Mouse (Mus musculus) megakaryocyte progenitor cell, adult 5-6 weeks (primary cell): Measurements from ENCODE around the gene Notch2. TPM values are rescaled to one million over a fixed set of nuclear protein-coding genes. Genes with fewer than 3 reads are reported as not detected.
A peak's percentile ranks its signal among the peaks of the same experiment; 100 is the strongest.

Experiments used
- ATAC-seq: replicated peaks from 2 replicates; pipeline ENCODE4 v1.8.0; 2016; ENCODE audit warnings: mild to moderate bottlenecking, moderate TSS enrichment, inconsistent platforms; ENCODE audit not compliant: poor library complexity
- total RNA-seq, 2 experiments: library from RNA; stranded (forward) in 1 of 2; stranded (reverse) in 1 of 2; fragments of 157-497, 149-512 nt in 1 of 2; fragments of 200-1000 nt in 1 of 2; gene quantifications; 2 replicates each; pipeline versions ENCODE4 v1.2.3 to v1.2.4; 2015 to 2017

The Notch2 gene
- total RNA-seq, 2 experiments from 2014 or later = 21.8 to 23.5 TPM

- peak; percentile 66 for ATAC-seq
Observed at GRCm38 (mm10) chr3:97993920-97994545, 19.3 kb upstream of the Notch2 start.

GRCm38 (mm10) chr3:97994818-97995217 is 18.5 kb upstream of the Notch2 start:
- peak; percentile 50 for ATAC-seq

DNA sequence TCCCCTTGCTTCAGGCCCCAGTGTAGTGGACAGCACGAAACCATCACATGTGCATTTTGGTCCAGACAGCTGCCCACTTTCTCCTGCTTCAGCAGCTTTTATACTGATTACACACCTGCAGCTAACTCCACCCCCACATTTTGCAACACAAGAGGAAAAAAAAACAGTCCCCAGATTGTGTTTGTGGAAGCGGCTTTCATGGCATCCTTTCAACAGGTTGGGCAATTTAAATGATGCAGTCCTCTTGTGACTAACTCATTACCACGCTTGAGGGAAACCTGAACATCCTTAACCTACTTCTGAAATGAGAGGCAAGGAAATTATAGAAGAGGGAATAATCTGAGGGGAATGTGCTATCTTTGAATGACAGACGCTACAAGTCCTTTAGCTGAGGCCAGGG is 15.0 kb upstream of the Notch2 start:
- peak; percentile 26 for ATAC-seq

GRCm38 (mm10) chr3:98003558-98003957 is 9.8 kb upstream of the Notch2 start:
- ATAC-seq = peak; percentile 64

DNA sequence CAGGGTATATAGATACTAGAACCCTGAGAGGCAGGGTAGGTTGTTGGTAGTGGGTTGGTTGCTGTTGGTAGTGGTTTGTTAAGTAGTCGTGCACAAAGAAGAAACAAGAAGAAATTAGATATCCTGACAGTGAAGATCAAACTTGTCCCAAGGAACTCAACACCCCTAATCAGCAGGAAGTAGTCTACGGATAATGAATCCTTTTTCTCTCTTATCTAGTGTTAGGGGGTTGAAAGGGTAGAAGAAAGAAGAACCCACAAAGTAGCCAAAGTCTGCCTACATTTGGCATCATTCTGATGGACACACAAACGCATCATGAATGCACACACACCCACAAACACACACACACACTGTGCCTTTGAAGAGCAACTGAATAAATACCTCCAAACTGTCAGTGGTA is 9.1 kb upstream of the Notch2 start:
- no peak for ATAC-seq

GRCm38 (mm10) chr3:98005306-98005705 is 8.0 kb upstream of the Notch2 start:
- peak; percentile 54 for ATAC-seq

DNA sequence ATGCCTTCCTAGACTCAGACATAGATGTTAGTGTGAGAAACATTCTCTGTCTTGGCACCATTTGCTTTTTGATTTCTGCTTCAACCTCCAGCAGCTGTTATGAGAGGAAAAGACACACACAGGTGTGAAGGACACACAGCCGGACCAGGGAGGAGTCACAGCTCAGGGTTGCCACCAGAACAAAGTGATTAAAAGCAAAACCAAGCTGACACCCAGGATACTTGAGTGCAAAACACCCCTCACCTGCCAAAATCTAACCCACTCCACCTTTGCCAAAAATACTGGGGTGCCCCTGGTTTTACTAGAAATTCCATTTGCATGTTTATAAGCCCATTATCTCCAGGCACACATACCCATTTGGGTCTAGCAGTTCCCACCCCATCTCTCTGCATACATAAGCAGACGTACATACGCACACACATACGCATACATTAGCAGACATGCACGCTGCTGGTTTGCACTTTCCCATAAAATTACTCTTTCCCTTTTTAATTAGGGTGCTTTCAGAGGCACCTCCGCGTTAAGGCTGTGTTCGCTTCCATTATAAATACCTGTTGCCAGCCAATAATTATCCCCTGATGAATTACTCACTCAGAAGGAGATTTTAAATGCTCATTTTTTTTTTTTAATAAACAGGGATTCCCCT is 7.2 kb upstream of the Notch2 start:
- no peak for ATAC-seq

- ATAC-seq = no peak
Observed at GRCm38 (mm10) chr3:98006973-98007372, 6.4 kb upstream of the Notch2 start.

- no peak for ATAC-seq
Observed at GRCm38 (mm10) chr3:98008143-98008542, 5.2 kb upstream of the Notch2 start.

DNA sequence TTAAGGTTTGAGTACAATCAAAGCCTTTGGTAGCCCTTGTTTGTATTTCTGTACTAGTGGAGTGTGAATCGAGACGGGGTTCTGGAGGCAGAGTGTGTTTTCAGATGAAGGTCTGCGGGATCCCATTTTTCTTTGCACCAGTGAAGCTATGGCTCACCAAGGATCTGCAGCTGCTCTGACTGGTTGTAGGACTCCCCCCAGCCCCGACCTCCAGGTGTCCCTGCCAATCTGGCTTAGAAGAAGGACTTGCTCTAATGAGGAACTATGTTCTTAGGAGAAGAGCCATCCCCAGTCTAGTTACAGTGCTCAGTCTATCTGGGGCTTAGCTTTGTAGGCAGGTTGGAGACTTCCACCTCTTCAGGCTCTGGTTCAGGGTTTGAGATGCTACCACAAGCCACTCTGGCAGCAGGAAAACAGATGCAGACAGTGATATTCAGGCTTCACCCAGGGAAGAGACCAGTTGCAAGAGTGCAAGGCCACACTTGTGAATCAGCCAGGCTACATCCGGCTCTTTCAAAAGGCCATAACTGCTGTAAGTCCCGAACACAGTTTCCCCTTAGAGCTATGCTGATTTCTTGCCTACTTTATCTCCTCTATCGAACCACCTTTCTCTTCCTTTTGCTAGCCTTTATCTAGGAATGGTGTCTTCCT is 4.0 kb upstream of the Notch2 start:
- no peak for ATAC-seq

DNA sequence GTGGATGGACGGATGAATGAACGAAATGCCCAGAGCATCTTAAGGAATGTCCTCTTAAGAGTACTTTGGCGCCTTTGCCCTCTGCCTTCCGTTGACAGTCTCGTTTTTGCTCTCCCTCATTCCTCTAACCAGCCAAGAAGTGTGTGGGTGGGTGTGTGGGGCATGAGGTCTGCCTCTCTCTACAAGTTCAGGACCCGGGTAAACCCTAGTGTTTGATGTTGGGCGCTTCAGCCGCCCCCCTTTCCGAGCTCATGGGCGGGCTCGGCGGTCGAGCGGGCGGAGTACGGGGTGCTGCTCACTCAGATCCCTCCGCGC is 284 bp upstream of the Notch2 start:
- no peak for ATAC-seq

DNA sequence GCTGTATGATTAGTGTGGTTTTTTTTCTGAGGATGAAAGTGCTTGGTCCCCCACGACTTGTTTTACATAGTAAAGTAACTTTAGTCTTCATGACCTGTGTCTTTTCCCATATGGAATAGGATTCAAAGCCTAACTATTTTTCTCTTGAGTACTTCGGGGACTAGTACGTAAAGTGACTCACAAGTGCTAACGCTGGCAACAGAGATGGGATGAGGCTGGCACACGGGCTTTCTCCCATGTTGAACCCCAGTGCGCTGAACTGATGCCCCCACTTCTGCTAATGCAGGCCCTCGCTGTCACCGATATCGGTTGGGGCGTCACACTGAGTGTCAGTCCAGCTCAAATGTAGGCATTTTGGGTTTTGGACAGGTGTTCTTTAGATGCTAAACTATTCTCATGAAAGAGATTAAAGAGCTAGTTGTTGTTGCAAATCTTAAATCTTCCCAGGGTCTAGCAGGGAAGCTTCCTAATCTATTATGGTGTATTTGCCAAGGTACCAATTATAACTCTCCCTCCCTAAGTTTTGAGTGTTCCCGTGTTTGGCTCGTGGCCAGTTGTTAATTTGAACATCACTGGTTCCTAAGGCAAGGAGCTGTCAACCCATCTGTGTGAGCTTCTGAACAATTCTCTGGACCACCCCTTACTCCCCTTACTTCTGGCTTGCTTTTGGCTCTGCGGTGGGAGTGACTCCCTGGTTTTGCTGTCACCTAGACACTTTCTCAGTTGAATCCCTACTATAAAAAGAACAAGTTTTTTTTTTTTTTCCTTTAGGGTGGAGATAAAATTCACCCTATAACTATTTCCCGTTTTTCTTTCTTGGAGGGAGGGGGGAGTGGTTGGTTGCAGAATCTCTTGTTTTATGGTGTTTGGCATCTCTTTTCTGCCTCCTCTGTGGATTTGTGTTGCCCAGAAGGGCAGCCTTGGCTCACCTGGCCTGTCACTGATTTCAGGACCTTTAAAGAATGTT is 2.2 kb downstream of the Notch2 start:
- ATAC-seq = no peak

GRCm38 (mm10) chr3:98016901-98017591 is 3.7 kb downstream of the Notch2 start:
- ATAC-seq = no peak

DNA sequence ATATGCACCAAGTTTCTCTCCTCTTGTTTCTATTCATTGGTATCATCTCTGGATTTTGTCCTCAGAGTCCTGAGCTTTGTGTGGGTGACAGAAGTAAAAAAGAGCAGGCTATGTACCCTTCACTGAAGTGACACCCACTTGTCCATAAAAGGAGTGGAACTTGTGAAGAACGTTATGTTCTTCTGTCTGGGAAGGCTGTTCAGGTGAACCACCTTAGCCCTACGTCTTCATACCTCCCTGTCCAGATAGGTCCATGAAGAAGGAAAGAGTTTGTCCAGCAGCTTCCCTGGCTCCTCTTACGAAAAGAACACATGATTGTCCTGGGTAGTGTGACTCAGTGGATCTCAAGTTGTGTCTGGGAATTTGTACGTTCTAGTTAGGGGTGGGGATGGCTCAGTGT is 4.9 kb downstream of the Notch2 start:
- ATAC-seq = no peak

- peak; percentile 51 for ATAC-seq
Observed at GRCm38 (mm10) chr3:98020431-98021229, 7.3 kb downstream of the Notch2 start.

DNA sequence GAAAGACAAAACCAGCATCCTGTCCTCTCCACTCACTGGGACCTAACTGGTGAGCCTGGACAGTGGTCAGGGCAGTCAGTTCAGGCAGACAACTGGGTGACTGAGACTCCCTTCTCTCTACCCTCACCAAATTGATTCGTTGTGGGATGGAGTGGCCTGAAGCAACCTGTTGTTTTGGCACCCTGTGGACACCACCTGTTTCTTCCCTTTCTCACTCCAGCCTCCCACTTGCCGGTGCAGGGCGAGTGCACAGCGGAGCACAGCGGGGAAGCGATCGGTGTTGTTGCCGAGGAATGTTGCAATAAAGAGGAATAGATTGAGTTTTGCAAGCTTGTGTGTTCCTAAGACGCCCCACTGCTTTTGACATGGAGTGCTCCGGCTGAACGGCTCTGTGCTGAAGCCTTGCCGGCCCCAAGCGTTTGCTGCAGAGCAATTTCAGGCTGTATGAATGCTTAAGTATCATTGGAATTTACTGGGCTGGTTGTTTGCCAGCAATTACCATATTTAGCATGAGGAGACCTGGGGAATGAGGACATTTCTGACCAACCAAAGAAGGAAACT is 11.0 kb downstream of the Notch2 start:
- peak; percentile 69 for ATAC-seq

DNA sequence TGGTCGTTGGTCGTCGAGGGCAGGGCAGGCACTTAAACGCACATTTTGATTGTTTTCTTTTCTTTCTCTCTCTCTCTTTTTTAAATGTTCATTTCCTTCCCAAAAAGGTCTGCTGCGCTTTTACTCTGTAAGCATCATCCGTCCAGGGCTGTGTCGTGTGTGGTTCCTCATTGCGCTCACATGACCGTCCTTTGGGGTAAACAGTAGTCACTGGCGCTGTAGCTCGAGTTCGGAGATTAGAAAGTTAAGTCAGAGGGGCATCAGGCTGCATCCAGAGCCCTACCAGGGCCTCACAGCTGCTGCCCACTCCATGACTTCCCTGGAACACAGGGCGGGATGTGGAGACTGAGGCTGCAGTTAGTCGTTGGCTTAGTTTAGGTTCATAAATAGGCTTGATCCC is 12.2 kb downstream of the Notch2 start:
- peak; percentile 52 for ATAC-seq

DNA sequence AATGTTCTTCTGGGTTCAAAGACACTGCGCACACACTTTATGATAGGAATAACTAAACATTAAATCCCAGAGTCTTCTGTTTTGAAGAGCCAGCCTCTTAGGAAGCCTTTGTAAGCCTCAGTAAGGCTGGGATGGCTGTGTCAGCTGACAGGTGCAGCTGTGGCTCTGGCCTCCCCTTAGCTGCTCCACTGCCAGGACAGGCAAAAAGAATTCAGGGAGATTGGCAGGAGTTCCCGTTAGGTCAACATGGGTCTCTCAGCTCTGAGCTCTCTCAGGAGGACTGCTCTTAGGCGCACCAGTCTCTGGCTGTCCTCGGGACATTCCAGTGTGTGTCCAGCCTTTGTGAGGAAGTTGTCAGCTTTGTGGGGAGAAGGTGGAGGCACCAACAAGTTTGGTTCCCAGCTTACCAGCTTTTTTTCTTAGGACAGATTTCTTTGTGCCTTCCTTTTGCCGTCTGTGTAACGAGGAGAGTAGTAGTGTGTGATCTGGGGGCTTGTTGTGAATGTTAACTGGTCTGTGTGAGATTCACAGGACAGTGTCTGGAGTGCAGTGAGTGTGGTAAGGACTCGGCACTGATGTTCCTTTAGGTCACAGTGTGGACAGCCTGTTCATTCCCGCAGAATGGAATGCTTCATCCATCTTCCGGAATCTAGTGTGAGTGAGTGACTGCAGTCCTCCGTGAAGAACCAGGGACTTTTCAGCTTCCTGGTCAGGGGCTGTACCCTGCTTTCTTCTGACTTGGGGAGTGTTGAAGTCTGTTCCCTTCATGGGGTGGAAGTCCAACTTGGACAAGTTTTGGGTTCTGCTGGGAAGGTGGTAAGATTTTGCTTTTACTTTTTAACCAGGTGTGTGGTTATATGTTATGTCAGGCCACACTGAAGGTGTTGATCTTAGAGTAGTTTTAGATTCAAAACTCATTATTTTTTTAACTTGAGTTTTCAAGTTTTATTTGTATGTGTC is 12.9 kb downstream of the Notch2 start:
- no peak for ATAC-seq
